13 mouse cellular contexts compared by ENCODE assay signal in the genomic region with DNA sequence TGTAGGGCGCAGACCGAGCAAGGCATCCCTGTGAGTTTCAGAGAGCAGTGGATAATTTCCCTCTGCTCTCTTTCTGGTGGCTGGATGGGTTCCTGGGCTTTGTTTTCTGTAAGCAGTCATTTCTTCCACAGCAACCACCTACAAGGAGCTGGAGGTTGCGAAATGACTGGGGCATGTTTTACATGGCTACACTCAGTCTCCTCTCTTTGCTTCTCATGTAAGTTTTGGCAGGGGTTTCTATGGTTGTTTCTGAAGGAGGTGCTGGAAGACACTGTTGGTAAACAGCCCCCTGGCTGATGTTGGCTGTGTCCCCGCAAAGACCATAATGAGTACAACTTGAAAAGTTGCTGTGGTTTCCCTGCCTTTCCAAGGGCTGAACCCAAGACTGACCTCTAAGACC.
"Had no signal": no experiment of that assay in that cellular context is flagged by ENCODE, and none has a peak within 500 bp of the region (broad histone marks: within the 10 kb centered on the region; RNA-seq: fewer than 3 reads in every experiment).

No protein-coding gene starts in this region.

- H3K4me1 ChIP-seq: intestine, embryonic 15.5 days; liver, embryonic 13.5 days had no signal

- ATAC-seq: intestine, embryonic 15.5 days; liver, postnatal 0 days; midbrain, embryonic 13.5 days had no signal

- H3K36me3 ChIP-seq: intestine, embryonic 15.5 days; limb, embryonic 12.5 days; liver, embryonic 13.5 days; midbrain, embryonic 13.5 days had no signal

- DNase-seq: kidney, adult 2 months; kidney, postnatal 25 days; layer of hippocampus, postnatal 36 days; liver; liver, embryonic 13.5 days; liver, postnatal 0 days; right cerebral cortex, adult 18-20 months; right cerebral cortex, postnatal 25 days; thymus, postnatal 14 days had no signal

- H3K27ac ChIP-seq: intestine, embryonic 15.5 days; limb, embryonic 12.5 days; liver, embryonic 13.5 days; midbrain, embryonic 13.5 days; stomach, postnatal 0 days had no signal

- H3K9ac ChIP-seq: intestine, embryonic 15.5 days; limb, embryonic 12.5 days; liver, embryonic 13.5 days; liver, postnatal 0 days; midbrain, embryonic 13.5 days had no signal

- H3K4me3 ChIP-seq: intestine, embryonic 15.5 days; limb, embryonic 12.5 days; liver, embryonic 13.5 days; midbrain, embryonic 13.5 days had no signal

- H3K27me3 ChIP-seq: intestine, embryonic 15.5 days; limb, embryonic 12.5 days; liver, embryonic 13.5 days; midbrain, embryonic 13.5 days had no signal

- H3K9me3 ChIP-seq: intestine, embryonic 15.5 days; limb, embryonic 12.5 days; liver, embryonic 13.5 days; midbrain, embryonic 13.5 days had no signal

- H3K4me2 ChIP-seq: intestine, embryonic 15.5 days; limb, embryonic 12.5 days; liver, embryonic 13.5 days; midbrain, embryonic 13.5 days had no signal
